Mouse (Mus musculus) G1E (cell line): ENCODE data around the gene Il3.

ENCODE experiments used
- CTCF ChIP-seq: IDR thresholded peaks from 2 replicates; pipeline ENCODE4 v1.5.1; 2012; ENCODE audit warnings: low read depth, low read length, inconsistent platforms, mixed read lengths
- GATA2 ChIP-seq: IDR thresholded peaks from 2 replicates; pipeline ENCODE4 v1.6.1; 2012; ENCODE audit warnings: low read depth, low read length, inconsistent platforms, borderline replicate concordance

GRCm38 (mm10) chr11:54249748-54250147 is 17.3 kb downstream of the Il3 start:
- TF ChIP-seq GATA2 (no peak), CTCF (no peak)
